Mouse (Mus musculus) limb, embryonic 13.5 days (tissue): Measurements from ENCODE around the gene Esyt1. TPM values are rescaled to one million over a fixed set of nuclear protein-coding genes. Genes with fewer than 3 reads are reported as not detected.
"Not testable (repeated sequence)": the region's sequence is repeated elsewhere in the genome, so short reads cannot be mapped to it uniquely, and the experiment has no call there.

Source experiments
- ATAC-seq: fragments of 200-750 bp; cut with Nextera tagmentation; 2 replicates; pipeline ENCODE4 v1.8.0; 2017; ENCODE audit warnings: low read depth, moderate number of reproducible peaks, moderate TSS enrichment; ENCODE audit not compliant: low FRiP score
- H3K27ac ChIP-seq: fragments of 300-500 bp; sonication (generic); 2 replicates; pipeline ENCODE4 v1.5.1; 2015; ENCODE audit warnings: inconsistent platforms, mild to moderate bottlenecking, moderate library complexity
- H3K27me3 ChIP-seq: fragments of 300-500 bp; sonication (generic); 2 replicates; pipeline ENCODE4 v1.6.1; 2015; ENCODE audit warnings: mild to moderate bottlenecking, inconsistent platforms
- H3K36me3 ChIP-seq: fragments of 300-500 bp; sonication (generic); 2 replicates; pipeline ENCODE4 v1.6.1; 2015; ENCODE audit warnings: inconsistent platforms, mild to moderate bottlenecking, moderate library complexity
- H3K4me1 ChIP-seq: fragments of 300-500 bp; sonication (generic); 2 replicates; pipeline ENCODE4 v1.6.1; 2015; ENCODE audit warnings: inconsistent platforms
- H3K4me2 ChIP-seq: fragments of 300-500 bp; sonication (generic); replicated peaks from 2 replicates; pipeline ENCODE4 v1.6.1; 2015; ENCODE audit warnings: inconsistent platforms, mild to moderate bottlenecking, moderate library complexity
- H3K4me3 ChIP-seq: fragments of 300-500 bp; sonication (generic); 2 replicates; pipeline ENCODE4 v1.5.1; 2015; ENCODE audit warnings: moderate library complexity, mild to moderate bottlenecking, inconsistent platforms
- H3K9ac ChIP-seq: fragments of 300-500 bp; sonication (generic); 2 replicates; pipeline ENCODE4 v1.6.1; 2015; ENCODE audit warnings: mild to moderate bottlenecking, inconsistent platforms
- H3K9me3 ChIP-seq: fragments of 300-500 bp; sonication (generic); 2 replicates; pipeline ENCODE4 v1.6.1; 2016; ENCODE audit warnings: inconsistent platforms
- WGBS: fragments of 180-500 bp; shearing (Covaris S2); methylation state at CpG from one replicate; pipeline ENCODE4 v1.1.7; 2015; 5-methylcytosine and 5-hydroxymethylcytosine counted together
- polyA plus RNA-seq: library from polyadenylated mRNA; unstranded; fragments of >200 nt; fragmentation: Nextera tagmentation; extraction: Ambion mirVana; gene quantifications from 2 replicates; pipeline ENCODE4 v1.2.1, GENCODE M21; 2015

Gene Esyt1
- polyA plus RNA-seq, 1 experiment from 2014 or later, result 28.0 TPM

- no peaks in the 10 kb centered on the region for H3K4me1 ChIP-seq
- no peak for ATAC-seq
- WGBS, result 81% methylated on average over 12 of the region's 12 CpGs
- H3K9ac ChIP-seq, result no peak overlapping the region
- H3K4me3 ChIP-seq, result no peak overlapping the region
- H3K27ac ChIP-seq, result no peak overlapping the region
- H3K36me3 ChIP-seq, result peaks cover 63% of the 10 kb centered on the region
- no peaks in the 10 kb centered on the region for H3K9me3 ChIP-seq
- no peak overlapping the region for H3K4me2 ChIP-seq
- peaks cover 20% of the 10 kb centered on the region for H3K27me3 ChIP-seq
These were observed 13.9 kb downstream of the Esyt1 start for GRCm38 (mm10) chr10:128511761-128512160.

GRCm38 (mm10) chr10:128511189-128511588, 14.5 kb downstream of the Esyt1 start:
- Histone ChIP-seq H3K9ac (no peak overlapping the region), H3K9me3 (no peaks in the 10 kb centered on the region), H3K4me1 (no peaks in the 10 kb centered on the region), H3K4me2 (no peak overlapping the region), H3K27ac (no peak overlapping the region), H3K27me3 (peaks cover 14% of the 10 kb centered on the region), H3K36me3 (peaks cover 57% of the 10 kb centered on the region), H3K4me3 (no peak overlapping the region)
- 86% methylated on average over 9 of the region's 9 CpGs for WGBS
- no peak for ATAC-seq

GRCm38 (mm10) chr10:128510301-128510700, 15.4 kb downstream of the Esyt1 start:
- Histone ChIP-seq H3K4me1 (no peaks in the 10 kb centered on the region), H3K4me3 (no peak overlapping the region), H3K9ac (no peak overlapping the region), H3K27ac (no peak overlapping the region), H3K36me3 (peaks cover 52% of the 10 kb centered on the region), H3K9me3 (0 out of 2 replicates have a peak, but pooled peaks cover 2% of the 10 kb centered on the region), H3K4me2 (no peak overlapping the region), H3K27me3 (peaks cover 5% of the 10 kb centered on the region)
- ATAC-seq, result no peak
- 82% methylated on average over 11 of the region's 11 CpGs for WGBS

GRCm38 (mm10) chr10:128509831-128510230, 15.8 kb downstream of the Esyt1 start:
- WGBS, result 87% methylated on average over 4 of the region's 4 CpGs

GRCm38 (mm10) chr10:128509203-128509602, 16.5 kb downstream of the Esyt1 start:
- Histone ChIP-seq H3K9ac (no peak overlapping the region), H3K9me3 (0 out of 2 replicates have a peak, but pooled peaks cover 2% of the 10 kb centered on the region), H3K4me2 (no peak overlapping the region), H3K36me3 (peaks cover 47% of the 10 kb centered on the region), H3K4me1 (no peaks in the 10 kb centered on the region), H3K27me3 (no peaks in the 10 kb centered on the region), H3K4me3 (no peak overlapping the region), H3K27ac (no peak overlapping the region)
- no peak for ATAC-seq
- 85% methylated on average over 9 of the region's 9 CpGs for WGBS

More at GRCm38 (mm10) chr10:128509831-128510230, 15.8 kb downstream of the Esyt1 start:
- Histone ChIP-seq H3K9ac (no peak overlapping the region), H3K27ac (no peak overlapping the region), H3K4me2 (no peak overlapping the region), H3K4me1 (no peaks in the 10 kb centered on the region), H3K4me3 (no peak overlapping the region), H3K9me3 (0 out of 2 replicates have a peak, but pooled peaks cover 2% of the 10 kb centered on the region), H3K27me3 (peaks cover under 1% of the 10 kb centered on the region; the same call in 1 of the 2 replicates), H3K36me3 (peaks cover 47% of the 10 kb centered on the region)
- no peak for ATAC-seq

- no peak overlapping the region for H3K27ac ChIP-seq
- ATAC-seq, result no peak
- no peaks in the 10 kb centered on the region for H3K27me3 ChIP-seq
These were observed 17.4 kb downstream of the Esyt1 start for GRCm38 (mm10) chr10:128508260-128508659.

GRCm38 (mm10) chr10:128505974-128506373, 19.7 kb downstream of the Esyt1 start:
- no peak overlapping the region for H3K9ac ChIP-seq
- H3K9me3 ChIP-seq, result 0 out of 2 replicates have a peak, but pooled peaks cover 2% of the 10 kb centered on the region
- H3K4me3 ChIP-seq, result no peak overlapping the region
- WGBS, result 94% methylated on average over 14 of the region's 14 CpGs
- H3K4me1 ChIP-seq, result no peaks in the 10 kb centered on the region
- ATAC-seq, result no peak
- no peaks in the 10 kb centered on the region for H3K27me3 ChIP-seq
- no peak overlapping the region for H3K4me2 ChIP-seq
- H3K36me3 ChIP-seq, result peaks cover 23% of the 10 kb centered on the region
- no peak overlapping the region for H3K27ac ChIP-seq

More at GRCm38 (mm10) chr10:128508260-128508659, 17.4 kb downstream of the Esyt1 start:
- WGBS, result 73% methylated on average over 9 of the region's 9 CpGs
- Histone ChIP-seq H3K9ac (no peak overlapping the region), H3K36me3 (peaks cover 38% of the 10 kb centered on the region), H3K4me3 (no peak overlapping the region), H3K4me1 (no peaks in the 10 kb centered on the region), H3K4me2 (no peak overlapping the region), H3K9me3 (0 out of 2 replicates have a peak, but pooled peaks cover 2% of the 10 kb centered on the region)

- not testable (repeated sequence) for ATAC-seq, H3K4me1 ChIP-seq, H3K9me3 ChIP-seq, H3K4me3 ChIP-seq, H3K27me3 ChIP-seq, H3K4me2 ChIP-seq, H3K27ac ChIP-seq, H3K9ac ChIP-seq
- H3K36me3 ChIP-seq, result peaks cover 17% of the 10 kb centered on the region
- 88% methylated on average over 5 of the region's 5 CpGs for WGBS
These were observed 20.4 kb downstream of the Esyt1 start for GRCm38 (mm10) chr10:128505371-128505667.

GRCm38 (mm10) chr10:128504641-128505370, 20.9 kb downstream of the Esyt1 start:
- ATAC-seq, result no peak
- Histone ChIP-seq H3K4me2 (no peak overlapping the region), H3K9ac (no peak overlapping the region), H3K4me3 (no peak overlapping the region), H3K4me1 (0 out of 2 replicates have a peak, but pooled peaks cover under 1% of the 10 kb centered on the region), H3K27ac (no peak overlapping the region), H3K9me3 (0 out of 2 replicates have a peak, but pooled peaks cover 2% of the 10 kb centered on the region), H3K36me3 (peaks cover 12% of the 10 kb centered on the region; the same call in 1 of the 2 replicates), H3K27me3 (no peaks in the 10 kb centered on the region)
- WGBS, result 74% methylated on average over 9 of the region's 9 CpGs

- H3K9ac ChIP-seq, result no peak overlapping the region
- H3K4me1 ChIP-seq, result peaks cover 6% of the 10 kb centered on the region; the same call in 1 of the 2 replicates
- H3K4me2 ChIP-seq, result no peak overlapping the region
- no peaks in the 10 kb centered on the region for H3K27me3 ChIP-seq
- no peak overlapping the region for H3K27ac ChIP-seq
- 70% methylated on average over 3 of the region's 3 CpGs for WGBS
- peaks cover 4% of the 10 kb centered on the region; the same call in 1 of the 2 replicates for H3K36me3 ChIP-seq
- H3K9me3 ChIP-seq, result 0 out of 2 replicates have a peak, but pooled peaks cover 2% of the 10 kb centered on the region
- ATAC-seq, result no peak
- no peak overlapping the region for H3K4me3 ChIP-seq
These were observed 21.7 kb downstream of the Esyt1 start for GRCm38 (mm10) chr10:128504012-128504411.

GRCm38 (mm10) chr10:128503532-128503931, 22.1 kb downstream of the Esyt1 start:
- H3K9me3 ChIP-seq, result 0 out of 2 replicates have a peak, but pooled peaks cover 2% of the 10 kb centered on the region
- H3K27me3 ChIP-seq, result no peaks in the 10 kb centered on the region
- 66% methylated on average over 8 of the region's 8 CpGs for WGBS
- no peak for ATAC-seq
- H3K36me3 ChIP-seq, result peaks cover 4% of the 10 kb centered on the region; the same call in 1 of the 2 replicates
- H3K4me1 ChIP-seq, result peaks cover 6% of the 10 kb centered on the region; the same call in 1 of the 2 replicates
- no peak overlapping the region for H3K9ac ChIP-seq
- H3K4me3 ChIP-seq, result no peak overlapping the region
- H3K27ac ChIP-seq, result no peak overlapping the region
- H3K4me2 ChIP-seq, result no peak overlapping the region

- H3K4me2 ChIP-seq, result no peak overlapping the region
- no peak for ATAC-seq
- H3K4me3 ChIP-seq, result no peak overlapping the region
- 0 out of 2 replicates have a peak overlapping the region, but pooled peaks have one; percentile 19 for H3K9ac ChIP-seq
- 75% methylated on average over 5 of the region's 5 CpGs for WGBS
- H3K4me1 ChIP-seq, result peaks cover 13% of the 10 kb centered on the region; the same call in 1 of the 2 replicates
- peaks cover 4% of the 10 kb centered on the region; the same call in 1 of the 2 replicates for H3K36me3 ChIP-seq
- no peak overlapping the region for H3K27ac ChIP-seq
- 0 out of 2 replicates have a peak, but pooled peaks cover 2% of the 10 kb centered on the region for H3K9me3 ChIP-seq
- no peaks in the 10 kb centered on the region for H3K27me3 ChIP-seq
These were observed 23.3 kb downstream of the Esyt1 start for GRCm38 (mm10) chr10:128502341-128502740.
